Mouse (Mus musculus): Measurements from ENCODE around the gene Tbx21. TPM values are rescaled to one million over a fixed set of nuclear protein-coding genes. Genes with fewer than 3 reads are reported as not detected.

The Tbx21 gene
- polyA plus RNA-seq, 1 experiment from 2014 or later, result not detected

DNA sequence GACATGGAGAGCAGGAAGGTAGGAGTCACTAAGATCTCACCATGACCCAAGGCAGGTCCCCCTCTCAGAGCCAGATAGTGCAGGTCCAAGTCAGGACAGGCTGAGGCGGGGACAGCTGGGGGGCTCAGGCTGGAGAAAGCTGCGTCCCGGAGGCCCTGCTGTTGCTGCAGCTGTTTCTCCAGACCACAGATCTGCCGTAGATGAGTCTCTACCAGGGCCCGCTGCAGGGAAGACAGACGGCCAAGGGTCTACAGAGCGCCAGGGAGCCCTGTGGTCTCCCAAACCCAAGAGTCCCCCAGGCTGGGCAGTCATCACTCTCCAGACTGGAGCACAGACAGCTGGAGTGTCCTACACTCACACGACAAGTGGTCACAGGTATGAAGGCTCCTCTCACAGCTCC, 32.2 kb upstream of the Tbx21 start:
- ATAC-seq (ENCODE audit: insufficient number of reproducible peaks, insufficient read depth, low FRiP score, low TSS enrichment, low read depth), result no peak
- 77% methylated on average over 8 of the region's 8 CpGs for WGBS
- H3K36me3 ChIP-seq, result peaks cover 56% of the 10 kb centered on the region
- H3K4me2 ChIP-seq, result no peak overlapping the region
- no peak overlapping the region for H3K27ac ChIP-seq
- peaks cover 26% of the 10 kb centered on the region; the same call in 1 of the 2 replicates for H3K27me3 ChIP-seq
- no peak overlapping the region for H3K4me3 ChIP-seq (replicated peaks)
- no peak overlapping the region for H3K9ac ChIP-seq (replicated peaks)
- H3K9me3 ChIP-seq, result no peaks in the 10 kb centered on the region
- peaks cover 36% of the 10 kb centered on the region for H3K4me1 ChIP-seq (replicated peaks)

DNA sequence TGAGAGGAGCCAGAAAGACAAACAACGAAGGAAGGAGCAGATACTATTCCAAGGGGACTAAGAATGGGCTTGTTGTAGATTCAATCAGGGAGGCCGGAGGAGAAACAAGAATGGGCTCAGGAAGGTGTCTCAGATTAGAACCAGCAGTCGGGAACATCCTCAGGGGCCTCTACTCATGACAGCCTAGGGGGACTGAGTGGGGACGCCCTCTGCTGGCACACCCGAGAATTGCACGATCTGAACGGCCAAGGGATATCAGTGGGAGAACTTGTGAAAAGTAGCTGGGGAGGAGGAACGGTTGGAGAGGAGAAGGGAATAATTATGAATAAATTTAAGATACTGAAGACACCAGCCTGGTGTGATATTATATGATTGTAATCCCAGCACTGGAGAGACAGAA, 31.6 kb upstream of the Tbx21 start:
- no peak for ATAC-seq (ENCODE audit: insufficient number of reproducible peaks, insufficient read depth, low FRiP score, low TSS enrichment, low read depth)
- H3K27me3 ChIP-seq, result peaks cover 31% of the 10 kb centered on the region
- H3K4me3 ChIP-seq (replicated peaks), result no peak overlapping the region
- H3K4me1 ChIP-seq (replicated peaks), result peaks cover 30% of the 10 kb centered on the region
- no peak overlapping the region for H3K27ac ChIP-seq
- no peak overlapping the region for H3K4me2 ChIP-seq
- WGBS, result 9% methylated on average over 8 of the region's 8 CpGs
- H3K9ac ChIP-seq (replicated peaks), result 0 out of 2 replicates have a peak overlapping the region, but pooled peaks have one; percentile 23
- no peaks in the 10 kb centered on the region for H3K9me3 ChIP-seq
- H3K36me3 ChIP-seq, result peaks cover 62% of the 10 kb centered on the region

GRCm38 (mm10) chr11:97145951-97146350, 30.8 kb upstream of the Tbx21 start:
- Histone ChIP-seq H3K36me3 (peaks cover 66% of the 10 kb centered on the region), H3K9me3 (no peaks in the 10 kb centered on the region), H3K9ac (replicated peaks) (no peak overlapping the region), H3K27ac (no peak overlapping the region), H3K4me2 (no peak overlapping the region), H3K27me3 (peaks cover 38% of the 10 kb centered on the region), H3K4me1 (replicated peaks) (peaks cover 30% of the 10 kb centered on the region), H3K4me3 (replicated peaks) (no peak overlapping the region)
- ATAC-seq (ENCODE audit: insufficient number of reproducible peaks, insufficient read depth, low FRiP score, low TSS enrichment, low read depth), result no peak
- WGBS, result 60% methylated on average over 9 of the region's 9 CpGs

DNA sequence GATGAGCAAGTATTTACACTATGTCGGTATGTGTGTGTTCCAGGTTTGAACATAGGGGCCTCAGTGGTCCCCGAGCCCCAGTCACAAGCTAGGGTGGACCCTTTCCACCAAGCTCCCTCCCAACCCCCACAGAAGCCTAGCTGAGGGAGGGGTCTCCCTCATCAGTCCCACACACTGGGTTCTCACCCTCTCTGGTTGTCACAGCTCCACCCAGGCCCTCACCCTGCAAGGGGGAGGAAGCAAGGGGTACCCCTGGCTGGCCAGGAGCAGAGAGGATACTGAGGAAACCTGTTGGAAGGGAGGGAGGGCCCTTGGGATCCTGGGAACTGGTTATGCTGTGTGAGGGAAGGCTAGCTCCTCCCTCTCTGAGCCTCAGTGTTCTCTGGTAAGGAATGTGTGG, 30.2 kb upstream of the Tbx21 start:
- Histone ChIP-seq H3K36me3 (peaks cover 71% of the 10 kb centered on the region), H3K27me3 (peaks cover 45% of the 10 kb centered on the region), H3K4me3 (replicated peaks) (no peak overlapping the region), H3K9me3 (no peaks in the 10 kb centered on the region), H3K4me2 (no peak overlapping the region), H3K4me1 (replicated peaks) (peaks cover 30% of the 10 kb centered on the region), H3K27ac (no peak overlapping the region), H3K9ac (replicated peaks) (no peak overlapping the region)
- ATAC-seq (ENCODE audit: insufficient number of reproducible peaks, insufficient read depth, low FRiP score, low TSS enrichment, low read depth), result no peak
- WGBS, result 42% methylated on average over 2 of the region's 2 CpGs

DNA sequence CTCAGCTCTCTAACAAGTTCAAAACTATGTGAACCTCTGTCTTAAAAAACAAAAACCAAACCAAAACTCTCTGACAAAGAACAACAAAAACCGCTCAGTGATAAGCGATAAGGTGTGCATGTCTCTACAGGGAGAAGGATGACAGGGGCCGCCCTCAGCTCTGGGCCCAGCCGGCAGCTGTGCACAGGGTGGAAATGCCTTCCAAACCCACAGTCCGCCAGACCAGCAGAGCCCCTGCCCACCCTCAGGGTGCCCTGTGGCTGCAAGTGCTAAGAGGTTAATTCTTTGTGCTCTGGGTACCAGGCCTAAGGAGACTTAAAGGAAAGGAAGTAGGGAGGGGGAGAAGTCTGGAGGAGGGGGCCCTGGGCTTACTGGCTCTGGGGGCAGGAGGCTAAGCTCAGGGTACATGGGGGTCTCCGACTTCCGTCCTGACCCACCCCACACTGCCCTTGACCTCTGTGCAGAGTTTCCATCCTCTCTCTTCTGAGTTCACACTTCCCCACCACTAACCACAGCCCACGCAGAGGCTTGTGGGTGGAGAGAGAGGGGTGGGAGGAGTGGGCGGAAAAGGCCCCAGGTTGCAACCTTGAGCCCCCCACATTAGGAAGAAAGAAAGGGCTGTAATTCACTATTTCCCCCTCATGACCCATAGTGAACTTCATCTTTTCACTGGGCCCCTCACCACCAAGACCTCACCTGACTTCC, 28.2 kb upstream of the Tbx21 start:
- Histone ChIP-seq H3K4me3 (replicated peaks) (no peak overlapping the region), H3K27me3 (peaks cover 54% of the 10 kb centered on the region), H3K4me2 (no peak overlapping the region), H3K9me3 (no peaks in the 10 kb centered on the region), H3K27ac (no peak overlapping the region), H3K36me3 (peaks cover 82% of the 10 kb centered on the region), H3K4me1 (replicated peaks) (peaks cover 25% of the 10 kb centered on the region), H3K9ac (replicated peaks) (no peak overlapping the region)
- no peak for ATAC-seq (ENCODE audit: insufficient number of reproducible peaks, insufficient read depth, low FRiP score, low TSS enrichment, low read depth)
- 72% methylated on average over 8 of the region's 9 CpGs for WGBS

DNA sequence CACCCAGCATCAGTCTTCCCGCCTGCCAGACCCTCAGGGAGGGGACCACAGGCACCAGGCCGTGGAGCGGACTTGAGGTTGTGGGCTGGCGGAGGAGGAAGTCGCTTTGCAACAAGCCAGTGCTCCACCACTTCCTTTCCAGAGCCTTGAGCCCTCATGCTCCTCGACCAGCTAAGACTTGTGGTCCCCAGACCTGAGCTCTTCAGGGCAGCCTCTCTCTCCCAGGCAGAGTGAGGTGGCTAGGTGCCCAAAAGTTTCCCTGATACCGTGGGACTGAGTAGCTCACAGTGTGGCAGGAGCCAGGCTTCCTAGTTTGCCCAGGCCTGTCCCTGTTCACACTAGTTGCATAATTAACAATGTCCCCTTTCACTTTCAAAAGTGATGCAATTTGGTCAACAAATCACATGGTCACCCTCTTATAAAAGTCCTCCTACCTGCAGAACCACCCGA, 27.1 kb upstream of the Tbx21 start:
- H3K4me2 ChIP-seq, result no peak overlapping the region
- no peak overlapping the region for H3K4me3 ChIP-seq (replicated peaks)
- H3K27ac ChIP-seq, result no peak overlapping the region
- no peak overlapping the region for H3K9ac ChIP-seq (replicated peaks)
- H3K36me3 ChIP-seq, result peaks cover 82% of the 10 kb centered on the region
- peaks cover 61% of the 10 kb centered on the region for H3K27me3 ChIP-seq
- no peaks in the 10 kb centered on the region for H3K9me3 ChIP-seq
- peaks cover 20% of the 10 kb centered on the region for H3K4me1 ChIP-seq (replicated peaks)
- no peak for ATAC-seq (ENCODE audit: insufficient number of reproducible peaks, insufficient read depth, low FRiP score, low TSS enrichment, low read depth)
- WGBS, result 68% methylated on average over 8 of the region's 8 CpGs

GRCm38 (mm10) chr11:97140811-97141210, 25.7 kb upstream of the Tbx21 start:
- H3K4me3 ChIP-seq (replicated peaks), result no peak overlapping the region
- no peak for ATAC-seq (ENCODE audit: insufficient number of reproducible peaks, insufficient read depth, low FRiP score, low TSS enrichment, low read depth)
- 78% methylated on average over 4 of the region's 4 CpGs for WGBS
- H3K4me1 ChIP-seq (replicated peaks), result peaks cover 15% of the 10 kb centered on the region
- peaks cover 65% of the 10 kb centered on the region for H3K27me3 ChIP-seq
- peaks cover 82% of the 10 kb centered on the region for H3K36me3 ChIP-seq
- no peaks in the 10 kb centered on the region for H3K9me3 ChIP-seq
- no peak overlapping the region for H3K4me2 ChIP-seq
- H3K27ac ChIP-seq, result no peak overlapping the region
- no peak overlapping the region for H3K9ac ChIP-seq (replicated peaks)

DNA sequence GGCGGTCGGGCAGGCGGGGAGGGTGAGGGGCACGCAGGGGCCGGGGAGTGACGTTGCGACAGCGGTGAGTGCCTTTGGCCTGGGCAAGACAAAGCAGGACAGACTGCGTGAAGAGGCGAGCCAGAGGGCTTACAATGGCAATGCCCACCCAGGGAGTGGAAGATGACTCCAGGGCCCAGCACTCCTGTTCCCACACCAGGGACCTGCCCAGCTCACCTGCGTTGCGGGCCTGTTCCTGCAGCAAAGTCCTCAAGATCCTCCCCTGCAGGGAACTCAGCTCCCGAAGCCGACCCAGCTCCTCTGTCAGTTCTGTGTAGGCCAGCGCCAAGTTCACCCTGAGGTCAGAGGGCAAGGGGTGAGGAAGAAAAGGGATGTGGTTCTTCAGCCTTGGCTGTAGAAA, 24.1 kb upstream of the Tbx21 start:
- peak overlapping the region; percentile 40 for H3K4me3 ChIP-seq (replicated peaks)
- H3K27ac ChIP-seq, result no peak overlapping the region
- H3K27me3 ChIP-seq, result peaks cover 67% of the 10 kb centered on the region
- H3K9me3 ChIP-seq, result no peaks in the 10 kb centered on the region
- peak overlapping the region; percentile 60 for H3K9ac ChIP-seq (replicated peaks)
- ATAC-seq (ENCODE audit: insufficient number of reproducible peaks, insufficient read depth, low FRiP score, low TSS enrichment, low read depth), result peak; percentile 32; the same call in 1 of the 2 replicates
- peak overlapping the region; percentile 66 for H3K4me2 ChIP-seq
- WGBS, result 11% methylated on average over 15 of the region's 15 CpGs
- peaks cover 72% of the 10 kb centered on the region for H3K36me3 ChIP-seq
- peaks cover 15% of the 10 kb centered on the region for H3K4me1 ChIP-seq (replicated peaks)

DNA sequence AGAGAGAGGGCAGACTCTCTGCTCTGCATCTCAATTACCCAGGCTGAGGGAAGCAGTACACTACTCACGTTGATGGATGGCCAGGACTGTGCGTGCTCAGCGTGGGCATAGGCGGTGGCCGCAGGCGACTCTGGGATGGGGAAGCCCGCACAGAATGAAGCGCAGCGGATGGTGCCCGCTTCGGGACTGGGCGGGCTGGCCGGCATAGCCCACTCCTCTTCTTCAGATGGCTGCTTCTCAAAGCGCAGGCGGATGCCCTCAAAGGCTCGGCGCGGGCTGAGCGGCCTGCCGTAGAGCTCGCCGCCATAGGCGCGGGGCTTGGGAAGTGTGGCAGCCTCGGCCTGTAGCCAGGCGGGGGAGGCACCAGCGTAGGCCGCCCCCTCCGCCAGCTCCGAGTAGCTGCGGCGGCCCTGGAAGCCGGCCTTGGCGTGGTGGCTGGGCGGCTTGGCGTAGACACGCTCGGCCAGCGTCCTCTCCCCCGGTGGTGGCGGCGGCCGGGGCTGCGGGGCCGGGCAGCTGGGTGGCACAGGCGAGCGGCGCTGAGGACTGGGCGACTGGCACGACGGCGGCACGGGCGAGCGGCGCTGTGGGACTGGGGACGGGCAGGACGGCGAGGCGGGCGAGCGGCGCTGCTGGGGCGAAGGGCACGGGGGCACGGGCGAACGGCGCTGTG, 23.6 kb upstream of the Tbx21 start:
- Histone ChIP-seq H3K4me2 (peak overlapping the region; percentile 66), H3K36me3 (peaks cover 67% of the 10 kb centered on the region), H3K27me3 (peaks cover 67% of the 10 kb centered on the region), H3K9ac (replicated peaks) (peak overlapping the region; percentile 60), H3K4me1 (replicated peaks) (peaks cover 15% of the 10 kb centered on the region), H3K27ac (no peak overlapping the region), H3K4me3 (replicated peaks) (peak overlapping the region; percentile 40), H3K9me3 (no peaks in the 10 kb centered on the region)
- WGBS, result 12% methylated on average over 64 of the region's 69 CpGs
- ATAC-seq (ENCODE audit: insufficient number of reproducible peaks, insufficient read depth, low FRiP score, low TSS enrichment, low read depth), result 0 out of 2 replicates have a peak, but pooled peaks have one; percentile 20

GRCm38 (mm10) chr11:97133270-97133669, 18.1 kb upstream of the Tbx21 start:
- Histone ChIP-seq H3K9ac (replicated peaks) (no peak overlapping the region), H3K9me3 (no peaks in the 10 kb centered on the region), H3K27me3 (peaks cover 57% of the 10 kb centered on the region), H3K27ac (no peak overlapping the region), H3K4me2 (no peak overlapping the region), H3K4me1 (replicated peaks) (peaks cover under 1% of the 10 kb centered on the region; the same call in 1 of the 2 replicates), H3K36me3 (peaks cover 27% of the 10 kb centered on the region), H3K4me3 (replicated peaks) (no peak overlapping the region)
- no peak for ATAC-seq (ENCODE audit: insufficient number of reproducible peaks, insufficient read depth, low FRiP score, low TSS enrichment, low read depth)
- WGBS, result 50% methylated on average over 5 of the region's 5 CpGs

DNA sequence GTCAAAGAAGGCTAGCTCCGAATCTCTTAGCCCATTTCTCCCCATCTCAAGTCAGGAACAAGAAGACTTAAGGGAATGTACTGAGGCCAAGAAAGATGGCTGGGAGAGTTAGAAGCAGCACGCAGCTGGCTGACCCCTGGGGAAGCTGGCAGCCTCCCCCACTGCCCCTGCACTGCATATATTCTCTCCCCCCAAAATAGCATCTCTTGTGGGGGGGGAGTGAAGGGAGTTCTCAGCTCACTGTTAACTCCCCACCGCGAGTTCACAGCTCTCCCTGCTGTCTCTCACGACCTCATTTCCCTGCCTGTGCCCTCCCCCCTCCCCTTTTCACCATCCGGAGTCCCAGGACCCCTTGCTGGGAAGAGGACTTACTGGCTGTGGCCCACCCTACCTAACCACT, 17.1 kb upstream of the Tbx21 start:
- no peak overlapping the region for H3K9ac ChIP-seq (replicated peaks)
- WGBS, result 8% methylated on average over 6 of the region's 6 CpGs
- H3K4me1 ChIP-seq (replicated peaks), result no peaks in the 10 kb centered on the region
- H3K4me2 ChIP-seq, result no peak overlapping the region
- peaks cover 53% of the 10 kb centered on the region for H3K27me3 ChIP-seq
- no peak overlapping the region for H3K27ac ChIP-seq
- H3K9me3 ChIP-seq, result no peaks in the 10 kb centered on the region
- H3K36me3 ChIP-seq, result peaks cover 16% of the 10 kb centered on the region
- H3K4me3 ChIP-seq (replicated peaks), result no peak overlapping the region
- no peak for ATAC-seq (ENCODE audit: insufficient number of reproducible peaks, insufficient read depth, low FRiP score, low TSS enrichment, low read depth)

All from limb, embryonic 12.5 days (tissue).